Mouse (Mus musculus) hindbrain, embryonic 11.5 days (tissue): ENCODE data around the gene Cwc25. TPM values are rescaled to one million over a fixed set of nuclear protein-coding genes. Genes with fewer than 3 reads are reported as not detected.
A peak's percentile ranks its signal among the peaks of the same experiment; 100 is the strongest.

Experiments
- ATAC-seq: fragments of 200-750 bp; cut with Nextera tagmentation; 2 replicates; pipeline ENCODE4 v1.8.0; 2017; ENCODE audit warnings: mild to moderate bottlenecking, moderate TSS enrichment, moderate library complexity; ENCODE audit not compliant: low FRiP score
- DNase-seq: peaks from one replicate; pipeline ENCODE4 v3.0.0-alpha.2; 2015; ENCODE audit warnings: low spot score
- H3K27ac ChIP-seq: fragments of 300-500 bp; sonication (generic); 2 replicates; pipeline ENCODE4 v1.5.1; 2014; ENCODE audit warnings: mild to moderate bottlenecking, low read depth, low read length
- H3K27me3 ChIP-seq: fragments of 300-500 bp; sonication (generic); 2 replicates; pipeline ENCODE4 v1.6.1; 2014; ENCODE audit warnings: mild to moderate bottlenecking, low read length, moderate library complexity, mixed read lengths; ENCODE audit not compliant: control insufficient read depth, insufficient read depth
- H3K36me3 ChIP-seq: fragments of 300-500 bp; sonication (generic); 2 replicates; pipeline ENCODE4 v1.6.1; 2014; ENCODE audit warnings: mild to moderate bottlenecking, low read length, moderate library complexity, mixed read lengths; ENCODE audit not compliant: control insufficient read depth, insufficient read depth
- H3K4me1 ChIP-seq: fragments of 300-500 bp; sonication (generic); replicated peaks from 2 replicates; pipeline ENCODE4 v1.6.1; 2014; ENCODE audit warnings: low read length, mixed read lengths; ENCODE audit not compliant: control insufficient read depth, insufficient read depth
- H3K4me2 ChIP-seq: fragments of 300-500 bp; sonication (generic); replicated peaks from 2 replicates; pipeline ENCODE4 v1.6.1; 2014; ENCODE audit warnings: mild to moderate bottlenecking, low read depth, low read length
- H3K4me3 ChIP-seq: fragments of 300-500 bp; sonication (generic); 2 replicates; pipeline ENCODE4 v1.5.1; 2014; ENCODE audit warnings: low read depth, low read length
- H3K9ac ChIP-seq: fragments of 300-500 bp; sonication (generic); 2 replicates; pipeline ENCODE4 v1.6.1; 2014; ENCODE audit warnings: low read depth, low read length
- H3K9me3 ChIP-seq: fragments of 300-500 bp; sonication (generic); 2 replicates; pipeline ENCODE4 v1.6.1; 2016; ENCODE audit warnings: low read length; ENCODE audit not compliant: control insufficient read depth
- WGBS: fragments of 180-500 bp; shearing (Covaris S2); extraction: QIAGEN DNeasy Blood & Tissue Kit; methylation state at CpG from one replicate; pipeline ENCODE4 v1.1.7; 2014; 5-methylcytosine and 5-hydroxymethylcytosine counted together
- polyA plus RNA-seq: library from polyadenylated mRNA; unstranded; fragments of >200 nt; fragmentation: Nextera tagmentation; extraction: Ambion mirVana; gene quantifications from 2 replicates; pipeline ENCODE4 v1.2.1, GENCODE M21; 2014

Cwc25 gene
- polyA plus RNA-seq, 1 experiment from 2014 or later, result 17.0 TPM

DNA sequence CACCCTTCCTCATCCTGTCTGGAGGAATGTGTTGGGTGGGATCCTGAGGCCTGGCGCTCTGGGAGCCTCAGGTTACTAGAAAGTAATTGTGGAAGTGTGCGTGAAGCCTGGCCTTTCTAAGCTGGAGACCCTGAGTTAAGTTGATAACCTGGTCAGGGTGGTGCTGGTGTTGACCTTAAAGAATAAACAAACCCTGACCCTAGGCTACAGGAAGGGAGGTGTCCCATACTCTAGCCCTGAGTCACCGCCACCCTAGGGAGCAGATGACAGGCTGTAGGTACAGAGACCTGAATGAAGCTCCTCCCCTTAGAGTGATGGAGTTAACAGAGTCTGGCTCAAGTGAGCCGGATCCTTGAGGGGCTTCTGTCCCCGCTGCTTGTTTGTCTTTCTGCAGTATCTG is 37.5 kb upstream of the Cwc25 start:
- Histone ChIP-seq H3K4me3 (no peak overlapping the region), H3K4me1 (peaks cover 28% of the 10 kb centered on the region), H3K9me3 (no peaks in the 10 kb centered on the region), H3K9ac (no peak overlapping the region), H3K27ac (no peak overlapping the region), H3K27me3 (no peaks in the 10 kb centered on the region), H3K36me3 (0 out of 2 replicates have a peak, but pooled peaks cover 3% of the 10 kb centered on the region), H3K4me2 (no peak overlapping the region)
- DNase-seq, result no peak
- ATAC-seq, result no peak
- 85% methylated on average over 5 of the region's 5 CpGs for WGBS

DNA sequence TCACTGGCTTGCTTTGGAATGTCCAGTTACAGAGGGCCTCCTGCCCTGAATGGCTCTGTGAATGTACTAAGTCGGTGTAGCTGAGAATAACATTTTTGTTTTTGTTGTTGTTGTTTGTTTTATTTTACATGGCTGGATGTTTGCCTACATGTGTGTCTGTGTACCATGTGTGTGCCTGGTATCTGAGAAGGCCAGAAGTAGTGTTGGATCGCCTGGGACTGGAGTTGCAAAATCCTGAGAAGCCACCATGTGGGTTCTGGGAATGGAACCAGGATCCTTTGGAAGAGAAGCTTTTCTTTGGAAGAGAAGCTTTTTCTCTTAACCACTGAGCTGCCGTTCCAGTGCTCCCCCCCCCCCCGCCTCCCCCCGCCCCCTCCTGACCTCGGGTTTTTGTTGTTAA is 36.1 kb upstream of the Cwc25 start:
- 0 out of 2 replicates have a peak, but pooled peaks cover 2% of the 10 kb centered on the region for H3K36me3 ChIP-seq
- no peak overlapping the region for H3K4me2 ChIP-seq
- ATAC-seq (no peak), DNase-seq (no peak)
- no peak overlapping the region for H3K9ac ChIP-seq
- no peak overlapping the region for H3K27ac ChIP-seq
- 50% methylated on average over 6 of the region's 6 CpGs for WGBS
- peaks cover 19% of the 10 kb centered on the region for H3K4me1 ChIP-seq
- H3K4me3 ChIP-seq, result no peak overlapping the region
- no peaks in the 10 kb centered on the region for H3K27me3 ChIP-seq
- H3K9me3 ChIP-seq, result no peaks in the 10 kb centered on the region

DNA sequence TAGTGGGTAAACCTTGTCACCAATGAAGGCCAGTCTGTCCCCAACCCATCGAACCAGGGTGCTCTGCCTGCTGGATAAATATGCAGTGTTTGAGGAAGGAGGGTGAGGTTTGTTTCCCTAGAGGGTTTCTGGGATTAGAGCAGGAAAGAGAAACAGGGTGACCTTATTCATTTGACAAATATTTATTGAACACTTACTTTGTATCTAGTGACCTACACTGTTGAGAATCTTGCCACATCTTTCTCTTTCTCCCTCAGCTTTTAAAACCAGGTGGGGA is 35.8 kb upstream of the Cwc25 start:
- Histone ChIP-seq H3K27ac (no peak overlapping the region), H3K9ac (0 out of 2 replicates have a peak overlapping the region, but pooled peaks have one; percentile 24), H3K36me3 (0 out of 2 replicates have a peak, but pooled peaks cover 2% of the 10 kb centered on the region), H3K27me3 (no peaks in the 10 kb centered on the region), H3K4me3 (no peak overlapping the region), H3K4me1 (peaks cover 19% of the 10 kb centered on the region), H3K9me3 (no peaks in the 10 kb centered on the region), H3K4me2 (peak overlapping the region; percentile 17; the same call in 1 of the 2 replicates)
- 57% methylated on average over 1 of the region's 1 CpGs for WGBS
- ATAC-seq (no peak), DNase-seq (no peak)

DNA sequence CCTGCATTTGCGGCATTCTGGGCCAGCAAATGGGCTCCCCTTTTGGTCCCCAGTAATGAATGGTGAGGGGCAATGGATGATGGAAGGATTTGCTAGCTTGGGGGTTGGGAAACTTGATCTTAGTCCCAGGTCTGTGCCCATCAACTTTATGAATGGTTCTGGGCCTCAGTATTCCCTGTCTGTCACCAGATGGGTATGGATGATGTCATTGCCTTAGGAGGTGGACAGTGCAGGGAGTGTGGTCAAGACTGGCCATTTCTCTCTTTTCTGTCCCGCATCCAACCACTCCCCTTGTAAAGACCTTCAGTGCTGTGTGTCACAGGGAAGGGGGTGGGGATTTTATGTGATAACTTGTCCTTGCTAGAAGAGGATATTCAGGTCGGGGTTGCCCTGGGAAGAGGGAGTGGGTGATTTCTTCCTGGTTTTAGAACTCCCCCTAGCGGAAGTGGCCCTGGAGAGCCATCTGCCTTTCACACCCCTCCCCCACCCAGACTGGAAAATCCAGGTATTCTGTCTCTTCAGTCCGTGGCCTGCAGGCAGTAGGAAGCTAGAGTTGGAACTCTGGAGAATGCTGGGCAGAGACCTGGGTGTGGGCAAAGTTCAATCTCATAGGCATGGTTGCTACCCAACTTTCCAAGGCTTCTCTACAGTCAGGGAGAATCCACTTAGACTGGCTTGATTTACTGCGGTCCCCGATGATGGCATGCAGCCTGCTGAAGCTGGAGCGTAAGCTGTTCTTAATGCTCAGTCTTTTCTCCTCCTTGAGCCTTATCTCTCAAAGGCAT is 35.2 kb upstream of the Cwc25 start:
- peak overlapping the region; percentile 89 for H3K4me2 ChIP-seq
- no peak for ATAC-seq
- H3K36me3 ChIP-seq, result no peaks in the 10 kb centered on the region
- no peaks in the 10 kb centered on the region for H3K9me3 ChIP-seq
- peak; percentile 68 for DNase-seq
- peaks cover 19% of the 10 kb centered on the region for H3K4me1 ChIP-seq
- H3K27me3 ChIP-seq, result no peaks in the 10 kb centered on the region
- 0 out of 2 replicates have a peak overlapping the region, but pooled peaks have one; percentile 30 for H3K27ac ChIP-seq
- WGBS, result 36% methylated on average over 8 of the region's 8 CpGs
- H3K9ac ChIP-seq, result peak overlapping the region; percentile 91; the same call in 1 of the 2 replicates
- peak overlapping the region; percentile 92 for H3K4me3 ChIP-seq

DNA sequence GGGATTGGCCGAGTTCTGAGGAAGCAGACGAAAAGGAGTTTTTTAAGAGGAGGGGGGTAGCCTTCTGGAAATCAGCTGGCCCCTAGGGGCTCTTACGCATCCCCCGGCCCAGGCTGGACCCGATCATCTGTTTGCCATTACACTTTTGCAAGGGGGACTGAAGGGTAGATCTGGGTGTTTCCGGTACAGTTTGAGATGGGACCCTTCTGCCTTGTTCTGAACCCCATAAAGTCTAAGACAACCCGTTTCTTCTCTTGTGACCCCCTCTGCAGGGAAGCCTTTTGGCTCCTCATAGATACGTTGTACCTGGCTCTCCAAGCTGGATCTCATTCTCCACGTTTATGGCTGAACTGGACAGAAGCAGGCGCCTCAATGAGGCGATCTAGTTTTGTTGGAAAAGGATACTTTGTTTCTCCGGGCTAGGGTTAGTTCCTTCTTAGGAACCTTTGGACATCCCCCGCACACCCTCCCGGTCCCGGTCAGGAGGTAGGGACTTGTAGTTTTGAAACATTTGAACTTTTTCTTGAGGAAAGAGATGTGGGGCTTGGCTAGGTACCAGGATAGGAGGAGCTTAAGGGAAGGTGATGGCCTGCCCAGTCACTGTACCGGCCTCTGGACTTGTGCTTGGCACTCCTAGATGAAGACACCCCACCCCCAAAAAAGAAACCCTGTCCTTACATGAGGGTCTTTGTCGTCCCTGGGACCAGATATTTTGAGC is 34.5 kb upstream of the Cwc25 start:
- ATAC-seq, result no peak
- 7% methylated on average over 17 of the region's 17 CpGs for WGBS

DNA sequence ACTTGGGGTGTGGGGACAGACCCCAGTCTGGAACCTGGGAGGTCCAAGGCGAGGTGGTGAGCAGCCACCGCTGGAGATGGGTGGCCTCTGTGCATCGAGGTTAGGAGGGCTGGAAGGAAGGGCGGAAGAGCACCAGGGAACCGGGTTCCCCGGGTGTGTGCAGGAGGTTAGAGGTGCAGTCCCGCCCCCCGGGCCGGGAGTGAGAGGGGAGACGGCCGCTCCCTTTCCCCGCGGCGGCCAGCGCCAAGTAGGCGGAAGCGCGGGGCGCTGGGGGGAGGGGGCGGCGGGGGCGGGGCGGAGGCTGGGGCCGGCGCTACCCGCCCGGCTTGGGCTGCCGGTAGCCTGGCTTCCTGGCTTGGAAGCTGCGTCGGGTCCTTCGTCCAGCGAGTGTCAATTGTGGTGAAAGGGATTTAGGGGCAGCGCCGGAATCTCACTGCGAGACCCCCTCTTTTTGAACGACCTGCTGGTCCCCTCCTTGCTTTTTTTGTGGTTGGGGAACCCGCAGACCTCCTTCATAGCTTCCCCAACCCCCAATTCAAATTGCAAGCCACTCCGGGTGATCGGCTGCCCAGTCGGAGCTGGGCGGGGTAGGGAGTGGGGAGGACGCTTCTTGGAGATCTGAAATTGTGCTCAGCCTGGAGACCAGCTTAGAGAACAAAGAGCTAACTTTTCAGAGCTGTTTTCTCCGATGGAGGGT is 33.8 kb upstream of the Cwc25 start:
- H3K4me2 ChIP-seq, result peak overlapping the region; percentile 89
- H3K9me3 ChIP-seq, result no peaks in the 10 kb centered on the region
- no peaks in the 10 kb centered on the region for H3K36me3 ChIP-seq
- peak; percentile 77 for DNase-seq
- no peaks in the 10 kb centered on the region for H3K27me3 ChIP-seq
- H3K27ac ChIP-seq, result peak overlapping the region; percentile 89
- H3K4me1 ChIP-seq, result peaks cover 12% of the 10 kb centered on the region; the same call in 1 of the 2 replicates
- ATAC-seq, result peak; percentile 74
- peak overlapping the region; percentile 92 for H3K4me3 ChIP-seq
- peak overlapping the region; percentile 91 for H3K9ac ChIP-seq
- under 1% methylated on average over 25 of the region's 43 CpGs for WGBS

More for the DNA sequence above, 34.5 kb upstream of the Cwc25 start:
- H3K27ac ChIP-seq, result peak overlapping the region; percentile 89
- H3K36me3 ChIP-seq, result no peaks in the 10 kb centered on the region
- no peaks in the 10 kb centered on the region for H3K9me3 ChIP-seq
- peak overlapping the region; percentile 89 for H3K4me2 ChIP-seq
- H3K4me1 ChIP-seq, result peaks cover 15% of the 10 kb centered on the region
- H3K4me3 ChIP-seq, result peak overlapping the region; percentile 92
- peak; percentile 71 for DNase-seq
- peak overlapping the region; percentile 91 for H3K9ac ChIP-seq
- no peaks in the 10 kb centered on the region for H3K27me3 ChIP-seq

DNA sequence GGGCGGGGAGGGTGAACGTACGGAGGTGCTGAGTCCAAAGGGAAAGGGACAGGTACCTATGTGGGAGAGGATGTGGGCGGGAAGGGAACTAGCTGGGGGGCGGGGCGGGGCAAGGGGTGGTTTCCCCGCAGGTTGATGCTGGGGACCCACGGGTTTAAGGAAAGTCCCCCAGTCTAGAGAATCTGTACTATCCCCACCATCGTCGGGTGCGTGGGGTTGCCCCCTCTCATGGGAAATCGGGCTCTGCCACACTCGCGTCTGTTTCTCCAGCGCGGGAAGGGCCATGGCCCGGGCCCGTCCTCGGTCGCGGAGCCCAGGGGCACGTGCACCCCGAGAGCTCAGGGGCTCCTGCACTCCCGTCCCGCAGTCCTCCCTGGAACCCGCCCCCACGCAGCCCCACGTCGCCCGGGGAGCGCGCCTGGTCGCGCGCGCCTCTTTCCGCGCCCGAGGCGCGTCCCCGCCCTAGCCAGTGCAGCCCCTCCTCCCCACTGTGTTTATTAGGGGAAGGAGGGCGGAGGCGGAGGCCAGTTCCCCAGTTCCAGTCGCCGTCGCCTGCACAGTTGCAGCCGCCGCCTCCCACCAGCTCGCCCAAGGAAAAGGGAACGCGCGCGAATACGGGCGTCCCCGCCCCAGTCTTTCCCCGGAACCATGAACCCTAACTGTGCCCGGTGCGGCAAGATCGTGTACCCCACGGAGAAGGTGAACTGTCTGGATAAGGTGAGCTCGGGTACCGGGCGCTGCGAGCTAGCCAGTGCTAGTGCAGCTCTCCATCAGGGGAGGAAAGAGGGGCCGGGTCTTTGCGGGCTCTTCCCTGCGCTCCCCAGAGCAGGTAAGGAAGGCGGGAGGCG is 33.0 kb upstream of the Cwc25 start:
- under 1% methylated on average over 61 of the region's 71 CpGs for WGBS
- Histone ChIP-seq H3K4me3 (peak overlapping the region; percentile 92), H3K9me3 (no peaks in the 10 kb centered on the region), H3K4me2 (peak overlapping the region; percentile 89), H3K27me3 (no peaks in the 10 kb centered on the region), H3K36me3 (no peaks in the 10 kb centered on the region), H3K9ac (peak overlapping the region; percentile 91), H3K4me1 (peaks cover 6% of the 10 kb centered on the region; the same call in 1 of the 2 replicates), H3K27ac (peak overlapping the region; percentile 89)
- ATAC-seq (peak; percentile 76), DNase-seq (peak; percentile 86)

DNA sequence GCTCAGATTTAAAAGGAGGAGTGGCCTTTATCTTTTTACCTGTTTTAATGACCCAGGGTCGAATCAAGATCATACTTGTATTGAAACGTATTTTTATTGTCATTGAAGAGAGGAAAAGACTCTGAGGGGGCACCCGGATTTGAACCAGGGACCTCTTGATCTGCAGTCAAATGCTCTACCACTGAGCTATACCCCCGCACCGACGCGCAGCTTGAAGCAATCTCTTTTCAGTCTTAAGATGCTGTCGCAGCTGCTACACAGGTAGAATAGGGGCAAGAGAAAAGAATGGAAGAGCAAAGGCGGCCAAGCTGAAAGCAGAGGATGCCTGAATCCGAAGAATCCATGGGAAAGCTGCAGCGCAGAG is 32.4 kb upstream of the Cwc25 start, which contains the start of gene Lasp1:
Gene Lasp1, plus strand, starts transcription at position 219 of the 364 bp plus-strand sequence.
- WGBS, result 2% methylated on average over 11 of the region's 11 CpGs
- peak within 1 kb of the TSS; percentile 89 for H3K27ac ChIP-seq
- H3K27me3 ChIP-seq, result no peaks in the 10 kb centered on the region
- peak within 1 kb of the TSS; percentile 92 for H3K4me3 ChIP-seq
- peak within 1 kb of the TSS; percentile 91 for H3K9ac ChIP-seq
- peaks cover 6% of the 10 kb centered on the region; the same call in 1 of the 2 replicates for H3K4me1 ChIP-seq
- H3K36me3 ChIP-seq, result no peaks in the 10 kb centered on the region
- peak within 1 kb of the TSS; percentile 89 for H3K4me2 ChIP-seq
- ATAC-seq (peak; percentile 45; the same call in 1 of the 2 replicates), DNase-seq (peak; percentile 93)
- H3K9me3 ChIP-seq, result no peaks in the 10 kb centered on the region
